Mouse (Mus musculus) ES-E14 (cell line): ENCODE results near the gene Naalad2.

ENCODE experiments used
- CHD2 ChIP-seq: IDR thresholded peaks from 2 replicates; pipeline ENCODE4 v1.6.1; 2014; ENCODE audit warnings: mild to moderate bottlenecking, low read depth, low read length, inconsistent platforms
- MAFK ChIP-seq: IDR thresholded peaks from 2 replicates; pipeline ENCODE4 v1.6.1; 2014; ENCODE audit warnings: mild to moderate bottlenecking, low read depth, low read length, inconsistent platforms; ENCODE audit not compliant: insufficient read depth
- ZC3H11A ChIP-seq: IDR thresholded peaks from 2 replicates; pipeline ENCODE4 v1.6.1; 2012; ENCODE audit warnings: low read depth, mild to moderate bottlenecking, inconsistent platforms, low read length, borderline replicate concordance

- TF ChIP-seq CHD2 (no peak), ZC3H11A (no peak), MAFK (no peak)
These were observed 17.0 kb downstream of the Naalad2 start for GRCm38 (mm10) chr9:18385782-18386181.
